Mouse (Mus musculus) hindbrain, embryonic 11.5 days (tissue): ENCODE data around the gene Emid1. TPM values are rescaled to one million over a fixed set of nuclear protein-coding genes. Genes with fewer than 3 reads are reported as not detected.

ENCODE experiments used
- ATAC-seq: fragments of 200-750 bp; cut with Nextera tagmentation; 2 replicates; pipeline ENCODE4 v1.8.0; 2017; ENCODE audit warnings: mild to moderate bottlenecking, moderate TSS enrichment, moderate library complexity; ENCODE audit not compliant: low FRiP score
- DNase-seq: peaks from one replicate; pipeline ENCODE4 v3.0.0-alpha.2; 2015; ENCODE audit warnings: low spot score
- H3K27ac ChIP-seq: fragments of 300-500 bp; sonication (generic); 2 replicates; pipeline ENCODE4 v1.5.1; 2014; ENCODE audit warnings: mild to moderate bottlenecking, low read depth, low read length
- H3K27me3 ChIP-seq: fragments of 300-500 bp; sonication (generic); 2 replicates; pipeline ENCODE4 v1.6.1; 2014; ENCODE audit warnings: mild to moderate bottlenecking, low read length, moderate library complexity, mixed read lengths; ENCODE audit not compliant: control insufficient read depth, insufficient read depth
- H3K36me3 ChIP-seq: fragments of 300-500 bp; sonication (generic); 2 replicates; pipeline ENCODE4 v1.6.1; 2014; ENCODE audit warnings: mild to moderate bottlenecking, low read length, moderate library complexity, mixed read lengths; ENCODE audit not compliant: control insufficient read depth, insufficient read depth
- H3K4me1 ChIP-seq: fragments of 300-500 bp; sonication (generic); replicated peaks from 2 replicates; pipeline ENCODE4 v1.6.1; 2014; ENCODE audit warnings: low read length, mixed read lengths; ENCODE audit not compliant: control insufficient read depth, insufficient read depth
- H3K4me2 ChIP-seq: fragments of 300-500 bp; sonication (generic); replicated peaks from 2 replicates; pipeline ENCODE4 v1.6.1; 2014; ENCODE audit warnings: mild to moderate bottlenecking, low read depth, low read length
- H3K4me3 ChIP-seq: fragments of 300-500 bp; sonication (generic); 2 replicates; pipeline ENCODE4 v1.5.1; 2014; ENCODE audit warnings: low read depth, low read length
- H3K9ac ChIP-seq: fragments of 300-500 bp; sonication (generic); 2 replicates; pipeline ENCODE4 v1.6.1; 2014; ENCODE audit warnings: low read depth, low read length
- H3K9me3 ChIP-seq: fragments of 300-500 bp; sonication (generic); 2 replicates; pipeline ENCODE4 v1.6.1; 2016; ENCODE audit warnings: low read length; ENCODE audit not compliant: control insufficient read depth
- WGBS: fragments of 180-500 bp; shearing (Covaris S2); extraction: QIAGEN DNeasy Blood & Tissue Kit; methylation state at CpG from one replicate; pipeline ENCODE4 v1.1.7; 2014; 5-methylcytosine and 5-hydroxymethylcytosine counted together
- polyA plus RNA-seq: library from polyadenylated mRNA; unstranded; fragments of >200 nt; fragmentation: Nextera tagmentation; extraction: Ambion mirVana; gene quantifications from 2 replicates; pipeline ENCODE4 v1.2.1, GENCODE M21; 2014

Gene Emid1
- polyA plus RNA-seq, 1 experiment from 2014 or later: 19.2 TPM

DNA sequence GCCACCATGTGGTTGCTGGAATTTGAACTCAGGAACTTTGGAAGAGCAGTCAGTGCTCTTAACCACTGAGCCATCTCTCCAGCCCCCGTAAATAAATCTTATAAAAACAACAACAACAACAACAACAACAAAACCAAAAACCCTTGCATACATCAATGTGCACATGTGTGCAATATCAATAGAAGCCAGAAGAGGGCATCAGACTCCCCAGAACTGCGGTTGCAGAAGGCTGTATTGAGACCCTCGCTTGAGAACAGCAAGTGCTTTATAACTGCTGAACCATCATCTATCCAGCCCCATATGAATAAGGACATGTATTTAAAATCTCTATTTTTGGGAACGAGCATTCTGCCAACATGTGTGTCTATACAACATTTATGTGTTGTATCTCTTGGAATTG lies 77.2 kb downstream of the Emid1 start:
- no peak overlapping the region for H3K4me2 ChIP-seq
- DNase-seq (peak; percentile 57), ATAC-seq (no peak)
- H3K4me1 ChIP-seq: no peaks in the 10 kb centered on the region
- H3K9ac ChIP-seq: no peak overlapping the region
- H3K9me3 ChIP-seq: no peaks in the 10 kb centered on the region
- WGBS: 81% methylated on average over 4 of the region's 4 CpGs
- no peak overlapping the region for H3K4me3 ChIP-seq
- peaks cover 18% of the 10 kb centered on the region for H3K36me3 ChIP-seq
- H3K27ac ChIP-seq: no peak overlapping the region
- no peaks in the 10 kb centered on the region for H3K27me3 ChIP-seq

- no peak overlapping the region for H3K27ac ChIP-seq
- DNase-seq: no peak
- no peaks in the 10 kb centered on the region for H3K9me3 ChIP-seq
- no peak overlapping the region for H3K9ac ChIP-seq
- no peak for ATAC-seq
- 85% methylated on average over 9 of the region's 9 CpGs for WGBS
- no peaks in the 10 kb centered on the region; the same call in 1 of the 2 replicates for H3K4me1 ChIP-seq
- H3K4me3 ChIP-seq: no peak overlapping the region
- H3K27me3 ChIP-seq: peaks cover 12% of the 10 kb centered on the region
- H3K36me3 ChIP-seq: peaks cover 28% of the 10 kb centered on the region
- H3K4me2 ChIP-seq: no peak overlapping the region
Observed at GRCm38 (mm10) chr11:5068126-5068971, 83.7 kb downstream of the Emid1 start.

GRCm38 (mm10) chr11:5067063-5067462 lies 85.0 kb downstream of the Emid1 start:
- Histone ChIP-seq H3K36me3 (peaks cover 19% of the 10 kb centered on the region), H3K9me3 (no peaks in the 10 kb centered on the region), H3K27me3 (peaks cover 25% of the 10 kb centered on the region), H3K4me1 (peaks cover 7% of the 10 kb centered on the region; the same call in 1 of the 2 replicates), H3K27ac (no peak overlapping the region), H3K4me3 (no peak overlapping the region), H3K4me2 (no peak overlapping the region), H3K9ac (no peak overlapping the region)
- ATAC-seq (no peak), DNase-seq (no peak)

- peaks cover 40% of the 10 kb centered on the region for H3K27me3 ChIP-seq
- H3K4me1 ChIP-seq: peaks cover 19% of the 10 kb centered on the region
- H3K9ac ChIP-seq: peak within 1 kb of the TSS; percentile 59
- H3K27ac ChIP-seq: no peak within 1 kb of the TSS
- H3K4me2 ChIP-seq: peak within 1 kb of the TSS; percentile 57
- DNase-seq: peak; percentile 93
- peak within 1 kb of the TSS; percentile 48 for H3K4me3 ChIP-seq
- H3K36me3 ChIP-seq: peaks cover 13% of the 10 kb centered on the region
- ATAC-seq: peak; percentile 82
- under 1% methylated on average over 29 of the region's 50 CpGs for WGBS
- H3K9me3 ChIP-seq: no peaks in the 10 kb centered on the region
Observed at GRCm38 (mm10) chr11:5065056-5065821, 86.8 kb downstream of the Emid1 start, which contains the start of gene Gas2l1. Gene Gas2l1, minus strand, starts transcription at chr11:5065327.

GRCm38 (mm10) chr11:5064282-5065055 lies 87.6 kb downstream of the Emid1 start:
- DNase-seq (peak; percentile 34), ATAC-seq (no peak)
- no peaks in the 10 kb centered on the region for H3K9me3 ChIP-seq
- peak overlapping the region; percentile 59 for H3K9ac ChIP-seq
- H3K36me3 ChIP-seq: peaks cover 13% of the 10 kb centered on the region
- H3K27me3 ChIP-seq: peaks cover 48% of the 10 kb centered on the region
- peak overlapping the region; percentile 48 for H3K4me3 ChIP-seq
- H3K4me2 ChIP-seq: peak overlapping the region; percentile 57
- H3K4me1 ChIP-seq: peaks cover 21% of the 10 kb centered on the region
- WGBS: 14% methylated on average over 38 of the region's 38 CpGs
- no peak overlapping the region for H3K27ac ChIP-seq

DNA sequence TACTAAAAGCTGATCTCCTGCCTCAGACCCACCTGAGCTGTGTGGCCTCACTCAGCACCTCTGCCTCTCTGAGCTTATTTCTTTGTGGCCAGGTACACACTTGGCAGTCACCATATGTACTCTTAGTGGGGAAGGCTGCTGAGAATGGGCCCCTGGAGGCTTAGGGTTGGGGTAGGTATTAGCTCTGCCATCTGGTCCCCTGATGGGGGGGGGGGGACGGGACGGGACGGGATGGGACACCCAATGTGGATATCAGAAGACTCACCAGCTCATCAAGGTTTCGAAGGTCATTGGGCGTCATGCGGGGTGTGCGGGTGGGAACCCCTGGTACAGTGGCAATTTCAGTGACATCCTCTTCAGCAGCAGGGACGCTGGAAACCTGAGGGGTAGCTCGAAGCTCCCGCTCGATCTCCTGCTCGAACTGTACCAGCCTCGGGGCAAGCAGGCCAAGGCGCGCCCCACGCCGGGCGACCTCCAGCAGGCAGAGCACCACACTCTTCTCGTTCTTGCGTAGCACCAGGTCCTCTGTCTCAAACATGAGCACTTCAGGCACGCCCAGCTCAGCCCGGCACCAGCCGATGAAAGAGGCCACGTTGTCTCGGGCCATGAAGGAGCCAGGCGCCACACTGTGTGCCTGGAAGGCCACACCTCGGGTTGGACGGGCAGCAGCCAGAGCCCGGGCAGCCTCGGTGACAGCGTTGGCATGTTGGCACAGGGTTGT lies 88.3 kb downstream of the Emid1 start:
- no peak for DNase-seq
- H3K27ac ChIP-seq: no peak overlapping the region
- H3K4me3 ChIP-seq: peak overlapping the region; percentile 48; the same call in 1 of the 2 replicates
- peaks cover 21% of the 10 kb centered on the region for H3K4me1 ChIP-seq
- H3K9ac ChIP-seq: 0 out of 2 replicates have a peak overlapping the region, but pooled peaks have one; percentile 15
- WGBS: 53% methylated on average over 30 of the region's 31 CpGs
- peaks cover 5% of the 10 kb centered on the region for H3K36me3 ChIP-seq
- no peak for ATAC-seq
- peak overlapping the region; percentile 57; the same call in 1 of the 2 replicates for H3K4me2 ChIP-seq
- no peaks in the 10 kb centered on the region for H3K9me3 ChIP-seq
- H3K27me3 ChIP-seq: peaks cover 56% of the 10 kb centered on the region

- H3K4me2 ChIP-seq: no peak overlapping the region; the same call in 1 of the 2 replicates
- no peaks in the 10 kb centered on the region for H3K36me3 ChIP-seq
- peaks cover 24% of the 10 kb centered on the region for H3K4me1 ChIP-seq
- DNase-seq (no peak), ATAC-seq (no peak)
- no peaks in the 10 kb centered on the region for H3K9me3 ChIP-seq
- 61% methylated on average over 13 of the region's 13 CpGs for WGBS
- H3K27me3 ChIP-seq: peaks cover 62% of the 10 kb centered on the region
- H3K9ac ChIP-seq: no peak overlapping the region
- no peak overlapping the region for H3K27ac ChIP-seq
- H3K4me3 ChIP-seq: no peak overlapping the region
Observed at GRCm38 (mm10) chr11:5062860-5063505, 89.1 kb downstream of the Emid1 start.
